Mouse (Mus musculus) stomach, postnatal 0 days (tissue): Measurements from ENCODE around the gene Ccdc63. TPM values are rescaled to one million over a fixed set of nuclear protein-coding genes. Genes with fewer than 3 reads are reported as not detected.

Experiments
- ATAC-seq: fragments of 200-750 bp; cut with Nextera tagmentation; 2 replicates; pipeline ENCODE4 v1.8.0; 2017; ENCODE audit not compliant: low FRiP score, low TSS enrichment
- DNase-seq: peaks from one replicate; pipeline ENCODE4 v3.0.0-alpha.2; 2016; ENCODE audit warnings: low spot score
- H3K27ac ChIP-seq: fragments of 300-500 bp; sonication (generic); replicated peaks from 2 replicates; pipeline ENCODE4 v1.5.1; 2014; ENCODE audit warnings: mild to moderate bottlenecking, control low read depth
- H3K27me3 ChIP-seq: fragments of 300-500 bp; sonication (generic); 2 replicates; pipeline ENCODE4 v1.6.1; 2014; ENCODE audit warnings: low read length; ENCODE audit not compliant: control insufficient read depth, insufficient read depth
- H3K36me3 ChIP-seq: fragments of 300-500 bp; sonication (generic); 2 replicates; pipeline ENCODE4 v1.6.1; 2014; ENCODE audit warnings: low read length, mixed read lengths; ENCODE audit not compliant: control insufficient read depth, insufficient read depth
- H3K4me1 ChIP-seq: fragments of 300-500 bp; sonication (generic); replicated peaks from 2 replicates; pipeline ENCODE4 v1.6.1; 2014; ENCODE audit warnings: antibody characterized with exemption; ENCODE audit not compliant: control insufficient read depth, insufficient read depth
- H3K4me2 ChIP-seq: fragments of 300-500 bp; sonication (generic); replicated peaks from 2 replicates; pipeline ENCODE4 v1.6.1; 2014; ENCODE audit warnings: low read depth, mild to moderate bottlenecking, control low read depth, moderate library complexity
- H3K4me3 ChIP-seq: fragments of 300-500 bp; sonication (generic); 2 replicates; pipeline ENCODE4 v1.5.1; 2014; ENCODE audit warnings: low read depth, low read length, control low read depth
- H3K9ac ChIP-seq: fragments of 300-500 bp; sonication (generic); 2 replicates; pipeline ENCODE4 v1.6.1; 2014; ENCODE audit warnings: mild to moderate bottlenecking, low read length, control low read depth, mixed read lengths
- H3K9me3 ChIP-seq: fragments of 300-500 bp; sonication (generic); 2 replicates; pipeline ENCODE4 v1.6.1; 2016; ENCODE audit warnings: low read length; ENCODE audit not compliant: control insufficient read depth
- CTCF ChIP-seq: IDR thresholded peaks from 2 replicates; pipeline ENCODE4 v1.5.1; 2016; ENCODE audit warnings: antibody characterized with exemption, low read depth, mild to moderate bottlenecking, moderate library complexity
- EP300 ChIP-seq: optimal IDR thresholded peaks from 2 replicates; pipeline ENCODE3; 2016; ENCODE audit warnings: antibody characterized with exemption
- WGBS: fragments of 180-500 bp; shearing (Covaris S2); extraction: QIAGEN DNeasy Blood & Tissue Kit; methylation state at CpG from one replicate; pipeline ENCODE4 v1.1.7; 2014; 5-methylcytosine and 5-hydroxymethylcytosine counted together
- polyA plus RNA-seq: library from polyadenylated mRNA; unstranded; fragments of >200 nt; fragmentation: Nextera tagmentation; extraction: Ambion mirVana; gene quantifications from 2 replicates; pipeline ENCODE4 v1.2.1, GENCODE M21; 2015

The Ccdc63 gene
- polyA plus RNA-seq, 1 experiment from 2014 or later = 0.07 TPM

DNA sequence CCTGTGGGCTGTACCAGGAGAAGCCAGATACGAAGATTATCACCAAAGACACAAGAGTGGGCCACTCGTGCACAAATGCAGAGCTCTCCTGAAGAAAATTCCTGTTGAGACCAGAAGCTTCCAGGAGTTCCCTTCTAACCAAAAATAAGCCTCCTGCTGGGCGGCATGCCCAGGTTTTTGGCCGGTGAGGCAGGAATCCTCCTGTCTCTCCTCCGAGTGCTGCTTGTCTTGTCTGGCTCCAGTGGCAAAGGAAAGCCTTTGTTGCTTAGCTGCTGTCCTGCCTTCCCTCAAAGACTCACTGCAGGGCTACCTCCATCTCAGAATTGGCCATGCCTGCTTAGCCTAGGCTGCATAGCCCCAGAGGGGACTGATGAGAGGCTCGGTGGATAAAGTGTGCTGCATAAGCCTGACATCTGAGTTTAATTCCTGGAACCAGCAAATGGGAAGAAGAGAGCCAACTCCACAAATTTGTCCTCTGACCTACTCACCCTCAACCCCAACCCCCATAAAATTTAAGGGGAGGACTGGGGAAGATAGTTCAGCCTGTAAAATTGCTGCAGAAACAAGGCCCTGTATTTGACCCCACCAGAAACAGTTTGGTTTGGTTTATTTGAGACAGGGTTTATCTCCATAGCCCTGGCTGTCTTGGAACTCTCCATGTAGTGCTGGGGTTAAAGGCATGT is 24.8 kb upstream of the Ccdc63 start:
- Histone ChIP-seq H3K9ac (no peak overlapping the region), H3K4me1 (no peaks in the 10 kb centered on the region; the same call in 1 of the 2 replicates), H3K4me3 (no peak overlapping the region), H3K4me2 (no peak overlapping the region), H3K27me3 (no peaks in the 10 kb centered on the region), H3K9me3 (no peaks in the 10 kb centered on the region), H3K27ac (0 out of 2 replicates have a peak overlapping the region, but pooled peaks have one; percentile 0), H3K36me3 (peaks cover 7% of the 10 kb centered on the region)
- TF ChIP-seq CTCF = no peak
- no peak for TF ChIP-seq EP300
- no peak for ATAC-seq
- WGBS = 41% methylated on average over 6 of the region's 6 CpGs
- DNase-seq = no peak

GRCm38 (mm10) chr5:122164011-122164410 is 23.4 kb upstream of the Ccdc63 start:
- whole genome bisulfite sequencing = 36% methylated on average over 3 of the region's 3 CpGs
- H3K36me3 ChIP-seq = peaks cover 2% of the 10 kb centered on the region; the same call in 1 of the 2 replicates
- H3K27ac ChIP-seq = no peak overlapping the region
- H3K4me2 ChIP-seq = no peak overlapping the region
- TF ChIP-seq CTCF (no peak), EP300 (no peak)
- no peak for ATAC-seq
- no peak overlapping the region for H3K9ac ChIP-seq
- H3K9me3 ChIP-seq = no peaks in the 10 kb centered on the region
- no peak for DNase-seq
- peaks cover 5% of the 10 kb centered on the region; the same call in 1 of the 2 replicates for H3K4me1 ChIP-seq
- no peaks in the 10 kb centered on the region for H3K27me3 ChIP-seq
- no peak overlapping the region for H3K4me3 ChIP-seq

- H3K27ac ChIP-seq = no peak overlapping the region
- ATAC-seq = no peak
- peaks cover 5% of the 10 kb centered on the region; the same call in 1 of the 2 replicates for H3K4me1 ChIP-seq
- no peak for TF ChIP-seq EP300
- no peak for TF ChIP-seq CTCF
- H3K27me3 ChIP-seq = no peaks in the 10 kb centered on the region
- DNase-seq = no peak
- H3K4me2 ChIP-seq = no peak overlapping the region
- H3K4me3 ChIP-seq = no peak overlapping the region
- no peak overlapping the region for H3K9ac ChIP-seq
- H3K9me3 ChIP-seq = no peaks in the 10 kb centered on the region
- H3K36me3 ChIP-seq = peaks cover 2% of the 10 kb centered on the region; the same call in 1 of the 2 replicates
- 42% methylated on average over 6 of the region's 6 CpGs for WGBS
Observed at GRCm38 (mm10) chr5:122163194-122163593, 22.6 kb upstream of the Ccdc63 start.

GRCm38 (mm10) chr5:122158557-122159515 is 18.2 kb upstream of the Ccdc63 start:
- H3K4me3 ChIP-seq = peak overlapping the region; percentile 84
- H3K27me3 ChIP-seq = no peaks in the 10 kb centered on the region
- no peaks in the 10 kb centered on the region for H3K9me3 ChIP-seq
- H3K27ac ChIP-seq = peak overlapping the region; percentile 73
- DNase-seq (peak; percentile 36), ATAC-seq (peak; percentile 6; the same call in 1 of the 2 replicates)
- H3K9ac ChIP-seq = peak overlapping the region; percentile 96
- H3K36me3 ChIP-seq = 0 out of 2 replicates have a peak, but pooled peaks cover 2% of the 10 kb centered on the region
- 1% methylated on average over 36 of the region's 42 CpGs for WGBS
- no peak for TF ChIP-seq EP300
- TF ChIP-seq CTCF = no peak
- peak overlapping the region; percentile 73 for H3K4me2 ChIP-seq
- H3K4me1 ChIP-seq = peaks cover 8% of the 10 kb centered on the region; the same call in 1 of the 2 replicates

- Histone ChIP-seq H3K27ac (peak within 1 kb of the TSS; percentile 84), H3K4me2 (peak within 1 kb of the TSS; percentile 73), H3K9me3 (no peaks in the 10 kb centered on the region), H3K36me3 (0 out of 2 replicates have a peak, but pooled peaks cover 2% of the 10 kb centered on the region), H3K4me3 (peak within 1 kb of the TSS; percentile 84), H3K9ac (peak within 1 kb of the TSS; percentile 96), H3K27me3 (no peaks in the 10 kb centered on the region), H3K4me1 (peaks cover 8% of the 10 kb centered on the region; the same call in 1 of the 2 replicates)
- peak; percentile 54 for TF ChIP-seq CTCF
- TF ChIP-seq EP300 = no peak
- DNase-seq (peak; percentile 98), ATAC-seq (peak; percentile 94)
- under 1% methylated on average over 37 of the region's 54 CpGs for WGBS
Observed at GRCm38 (mm10) chr5:122157827-122158381, 17.3 kb upstream of the Ccdc63 start, which contains the start of gene Ppp1cc. Gene Ppp1cc, plus strand, starts transcription at chr5:122158278.
